Mouse (Mus musculus) ovary, adult 18-20 months (tissue): ENCODE data around the gene Pdgfa.
A peak's percentile ranks its signal among the peaks of the same experiment; 100 is the strongest.

ENCODE experiments used
- DNase-seq: peaks from one replicate; pipeline ENCODE4 v3.0.0; 2022; ENCODE audit warnings: low spot score, mixed read lengths

Gene Pdgfa

DNA sequence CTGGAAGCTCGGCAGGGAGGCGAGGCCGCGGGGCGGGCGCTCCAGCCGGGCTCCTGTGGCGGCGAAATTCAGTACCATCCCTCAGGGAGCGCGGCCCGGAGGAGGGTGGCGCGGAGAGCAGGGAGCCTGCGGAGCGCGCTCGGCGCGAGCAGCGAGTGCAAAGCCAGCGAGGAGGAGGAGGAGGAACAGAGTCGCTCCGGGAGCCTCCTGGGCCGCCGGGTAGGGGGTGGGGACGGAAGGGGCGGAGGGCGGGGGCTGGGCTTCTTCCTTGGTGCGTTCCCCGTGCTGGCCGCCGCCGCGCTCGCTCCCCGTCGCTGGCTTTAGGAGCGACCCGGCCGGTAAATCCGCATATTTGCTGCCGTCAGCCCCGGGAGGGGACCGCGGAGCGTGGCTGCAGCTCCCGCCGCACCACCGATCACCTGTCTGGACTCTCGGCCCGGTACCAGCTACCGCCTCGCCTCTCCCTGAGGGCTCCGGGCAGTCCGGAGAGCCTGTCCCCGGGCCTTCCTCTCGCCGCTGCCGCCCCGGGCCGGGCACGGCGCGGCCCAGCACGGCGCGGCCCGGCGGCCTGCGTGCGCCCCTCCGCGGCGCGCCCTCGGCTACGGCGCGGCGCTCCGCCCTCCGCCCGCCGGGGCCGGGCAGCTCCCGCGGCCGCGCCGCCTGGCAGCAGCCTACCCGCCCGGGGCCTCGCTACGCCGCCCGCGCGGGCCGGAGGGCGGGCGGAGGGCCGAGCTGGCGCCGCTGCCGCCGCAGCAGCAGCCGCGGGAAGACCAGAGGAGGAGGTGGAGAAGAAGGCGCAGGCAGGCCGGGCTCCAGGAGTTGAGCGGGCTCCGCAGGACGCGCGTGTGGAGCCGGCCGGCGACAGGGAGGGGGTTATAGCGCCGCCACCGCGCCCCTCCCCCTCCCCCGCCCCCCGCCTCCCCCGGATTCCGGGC is 2.1 kb downstream of the Pdgfa start:
- DNase-seq, result peak; percentile 76

DNA sequence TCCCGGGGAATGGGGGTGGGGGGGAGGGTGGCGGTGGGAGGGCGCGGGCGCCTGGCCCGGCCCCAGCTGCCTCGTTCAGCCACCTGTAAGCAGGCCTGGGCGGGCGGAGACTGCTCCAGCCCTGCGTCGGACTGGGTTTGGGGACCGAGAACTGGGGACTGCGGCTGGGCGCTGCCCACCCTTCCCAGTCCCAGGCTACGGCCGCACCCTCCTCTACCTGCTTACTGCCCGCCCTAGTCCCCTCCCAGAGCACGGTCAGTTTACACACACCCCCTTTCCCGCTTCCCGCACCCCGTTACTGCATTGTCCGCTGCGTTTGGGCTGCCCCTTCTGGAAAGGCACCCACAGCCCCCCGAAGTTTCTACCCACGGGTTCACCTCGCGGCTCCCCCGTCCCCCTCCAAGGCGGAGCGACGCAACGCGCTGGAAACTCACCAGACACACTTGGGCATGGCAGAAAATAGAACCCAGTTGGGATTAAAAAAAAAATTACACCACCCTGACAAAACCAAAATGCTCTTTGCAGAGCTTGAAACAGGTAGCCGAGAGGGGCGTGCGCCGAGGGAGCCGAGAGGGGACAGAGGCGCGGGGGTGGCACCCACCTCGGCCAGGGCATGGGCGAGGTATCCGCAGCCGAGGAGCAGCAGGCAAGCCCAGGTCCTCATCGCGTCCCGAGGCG is 2.9 kb downstream of the Pdgfa start:
- no peak for DNase-seq

DNA sequence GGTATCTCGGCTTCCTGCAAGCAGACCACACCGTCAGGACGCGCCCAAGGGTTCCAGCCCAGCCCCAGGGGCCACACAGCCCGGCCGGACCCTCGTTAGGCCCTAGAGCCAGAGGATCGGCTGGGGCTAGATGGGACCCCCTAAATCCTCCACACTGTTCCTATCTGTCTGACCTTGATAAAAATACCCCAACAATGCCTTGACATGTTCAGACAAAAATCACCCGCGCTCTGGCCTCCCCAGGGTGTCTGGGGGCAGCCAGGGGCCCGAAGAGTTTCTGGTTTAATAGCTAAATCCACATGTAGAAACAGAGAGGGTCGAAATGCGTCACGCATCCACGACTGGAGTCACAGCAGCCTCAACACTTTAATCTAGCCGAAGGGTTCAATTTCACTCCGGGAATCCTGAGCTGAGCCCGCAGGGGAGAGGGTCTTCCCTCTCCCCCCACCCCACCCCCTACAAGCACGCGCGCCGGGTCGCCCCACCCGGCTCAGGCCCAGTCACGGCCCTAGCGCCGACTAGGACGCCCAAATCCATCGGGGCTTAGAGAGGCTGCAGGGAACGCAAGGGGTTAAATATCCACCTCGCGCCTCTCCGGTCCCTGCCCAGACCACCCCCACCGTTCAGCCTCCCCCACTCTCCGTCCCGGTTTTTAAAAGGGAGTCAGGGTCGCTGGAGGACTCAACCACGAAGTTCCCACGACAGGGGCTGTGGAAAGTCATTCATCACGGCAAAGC is 3.6 kb downstream of the Pdgfa start:
- no peak for DNase-seq

DNA sequence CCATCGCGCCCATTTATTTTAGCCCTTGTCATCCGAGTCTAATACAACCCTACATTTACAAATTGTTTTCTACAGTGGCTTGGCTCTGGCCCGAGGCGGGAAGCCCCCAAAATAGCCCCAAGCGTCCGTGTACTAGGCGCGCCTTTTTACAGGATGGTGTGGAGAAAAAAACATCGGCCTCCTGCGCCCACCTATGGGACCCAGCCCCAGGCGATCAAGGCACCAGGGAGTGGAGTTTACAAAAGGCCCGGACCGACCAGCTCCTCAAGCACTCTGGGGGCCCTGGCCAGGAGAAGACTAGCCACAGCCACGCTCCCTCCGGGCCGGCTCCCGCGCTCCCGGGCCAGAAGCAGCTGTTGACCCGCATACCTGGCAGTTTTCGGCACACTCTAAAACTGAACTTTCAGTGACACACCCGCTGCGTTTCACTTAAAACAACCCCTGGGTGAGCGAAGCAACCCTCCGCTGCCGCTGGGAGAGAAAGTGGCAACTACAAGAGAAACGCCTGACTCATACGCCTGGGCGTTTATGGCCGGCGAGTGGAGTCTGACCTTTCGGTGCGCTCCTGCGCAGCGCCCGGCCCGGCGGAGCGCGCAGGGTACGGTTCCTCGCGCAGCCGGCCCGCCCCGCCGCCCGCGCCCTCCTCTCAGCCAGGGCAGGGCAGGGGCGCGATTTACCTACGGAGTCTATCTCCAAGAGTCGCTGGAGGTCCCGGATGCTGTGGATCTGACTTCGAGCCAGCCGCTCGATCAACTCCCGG is 4.4 kb downstream of the Pdgfa start:
- no peak for DNase-seq

DNA sequence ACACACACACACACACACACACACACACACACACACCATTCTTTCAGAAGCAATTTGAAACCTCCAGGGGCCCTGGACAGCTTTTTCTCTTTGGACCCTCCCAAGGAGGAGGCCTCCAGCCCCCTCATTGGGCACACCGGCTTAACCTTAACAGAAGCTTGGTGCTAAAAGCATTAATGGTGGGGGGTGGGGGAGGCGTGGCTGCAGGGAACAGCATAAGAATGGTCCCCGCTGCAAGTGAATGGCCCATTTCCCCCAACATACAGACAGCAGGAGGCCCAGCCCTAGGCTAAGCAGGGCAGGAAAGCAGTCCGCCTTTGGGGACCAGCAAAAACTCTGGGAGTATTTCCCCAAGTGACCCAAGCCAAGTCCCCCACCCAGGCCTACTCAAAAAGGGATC is 5.4 kb downstream of the Pdgfa start:
- DNase-seq, result no peak

DNA sequence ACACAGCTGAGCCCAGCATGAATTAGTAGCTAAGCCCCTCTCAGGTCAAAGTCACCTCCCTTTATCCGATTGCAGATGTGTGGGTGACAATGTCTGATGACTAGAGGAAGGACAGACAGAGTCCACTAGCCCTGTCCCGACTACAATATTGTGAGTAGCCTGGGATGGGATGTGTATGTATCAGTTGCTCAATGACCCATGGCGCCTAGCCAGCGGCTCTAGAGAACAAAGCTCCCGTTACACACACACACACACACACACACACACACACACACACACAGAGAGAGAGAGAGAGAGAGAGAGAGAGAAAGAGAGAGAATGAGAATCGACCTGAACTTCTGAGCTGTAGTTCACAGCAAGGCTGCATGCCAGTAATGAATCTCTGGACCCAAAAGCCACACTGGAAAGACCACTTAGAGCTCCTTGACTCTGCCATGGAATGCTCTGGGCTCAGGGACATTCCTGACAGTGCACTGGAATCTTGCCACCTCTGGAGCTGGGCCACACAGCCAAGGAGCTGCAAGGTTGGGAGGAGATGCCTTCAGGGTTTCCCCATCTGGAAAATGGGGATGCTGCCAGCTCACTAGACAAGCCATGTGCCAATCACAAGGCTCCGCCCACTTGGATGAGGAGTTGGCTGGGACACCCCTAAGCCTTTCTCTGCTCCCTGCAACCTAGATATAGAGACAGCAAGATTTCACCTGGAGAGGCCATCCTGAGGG is 6.3 kb downstream of the Pdgfa start:
- no peak for DNase-seq

DNA sequence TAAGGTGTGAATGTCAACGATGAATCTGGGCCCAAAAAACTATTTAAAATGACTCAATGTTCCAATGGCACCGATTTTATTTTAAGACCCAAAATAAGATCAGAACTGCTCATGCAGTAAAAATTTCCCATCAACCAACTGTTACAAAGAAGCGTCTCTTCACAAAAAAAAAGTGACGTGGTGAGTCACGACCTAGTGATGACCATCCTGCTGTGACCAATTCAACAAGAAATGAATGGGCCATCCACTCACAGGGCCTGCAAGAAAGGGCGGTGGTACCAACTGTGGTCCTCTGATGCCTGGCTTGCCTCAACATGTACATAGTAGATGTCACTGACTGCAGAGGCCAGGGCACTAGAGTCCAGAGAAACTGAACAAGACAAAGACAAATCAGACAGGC is 7.6 kb downstream of the Pdgfa start:
- no peak for DNase-seq

DNA sequence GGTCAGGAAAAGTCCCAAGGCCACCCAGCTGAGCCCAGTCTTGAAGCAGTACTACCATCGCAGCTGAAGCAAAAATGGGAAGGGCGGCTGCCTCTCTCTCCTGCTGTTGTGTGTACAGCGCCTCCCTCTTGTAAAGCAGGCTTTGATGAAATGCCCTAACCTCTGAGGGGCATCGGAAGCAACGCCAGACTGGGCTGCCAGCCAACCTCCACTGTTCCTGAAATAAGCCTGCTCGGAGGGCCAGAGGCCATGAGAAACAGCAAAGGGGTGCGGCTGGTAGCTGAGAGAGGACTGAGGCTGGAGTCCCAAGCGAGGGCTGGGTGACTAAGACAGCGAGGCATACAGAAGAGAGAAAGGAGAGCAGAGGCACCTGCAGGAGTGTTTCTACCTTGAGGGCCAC is 8.4 kb downstream of the Pdgfa start:
- DNase-seq, result peak; percentile 49

DNA sequence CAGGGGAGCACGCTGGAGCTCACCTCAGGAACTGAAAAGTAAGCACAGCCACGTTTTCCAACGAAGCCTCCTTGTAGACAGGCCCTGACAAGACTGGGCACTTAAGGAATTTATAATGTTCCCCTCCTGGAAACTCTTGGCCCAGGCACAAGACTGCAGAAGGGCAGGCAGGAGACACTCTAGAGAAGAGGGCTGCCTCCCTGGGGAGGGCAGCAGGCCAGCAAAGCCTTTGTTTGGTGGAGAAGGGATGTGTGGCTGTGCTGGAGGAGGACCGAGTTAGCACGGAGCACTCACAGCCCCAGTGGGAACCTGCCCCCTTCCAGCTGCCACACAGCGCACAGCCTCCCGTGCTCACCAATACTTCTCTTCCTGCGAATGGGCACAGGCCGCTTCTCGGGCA is 9.2 kb downstream of the Pdgfa start:
- DNase-seq, result no peak

DNA sequence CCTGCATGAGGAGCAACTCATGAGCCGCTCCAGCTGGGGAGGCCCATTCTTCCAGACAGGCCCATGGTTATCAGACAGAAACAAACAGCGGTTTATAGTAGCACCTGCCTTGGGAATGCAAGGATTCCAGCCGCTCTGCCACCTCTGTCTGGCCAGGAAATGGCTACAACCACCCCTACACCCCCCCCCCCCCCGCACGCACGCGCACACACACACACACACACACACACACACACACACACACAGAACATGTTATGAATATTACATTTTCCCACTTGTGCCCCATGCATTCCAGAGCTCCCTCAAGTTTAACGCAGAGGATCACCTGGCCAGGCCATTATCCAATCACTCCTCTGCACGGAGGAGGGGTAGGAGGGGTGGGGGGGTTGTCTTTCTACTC is 15.2 kb downstream of the Pdgfa start:
- DNase-seq, result no peak

DNA sequence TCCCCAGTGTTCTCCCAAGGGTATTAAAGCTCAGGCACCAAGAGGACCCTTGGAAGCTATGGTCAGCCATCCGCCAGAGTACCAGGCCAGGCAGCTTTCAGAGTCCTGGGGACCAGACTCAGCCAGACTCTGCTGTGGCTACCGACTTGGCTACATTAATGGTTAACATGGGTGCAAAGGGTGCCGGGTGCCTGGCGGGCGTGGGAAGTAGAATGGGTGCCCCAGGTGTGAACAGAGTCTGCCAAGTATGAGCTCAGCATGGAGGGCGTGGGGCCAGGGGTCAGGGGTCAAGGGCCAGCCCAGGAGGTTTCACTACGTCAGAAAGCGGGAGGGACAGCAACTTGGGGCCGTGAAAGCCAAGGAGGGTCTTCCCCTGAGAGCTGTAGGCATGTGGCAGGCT is 16.6 kb downstream of the Pdgfa start:
- DNase-seq, result no peak

DNA sequence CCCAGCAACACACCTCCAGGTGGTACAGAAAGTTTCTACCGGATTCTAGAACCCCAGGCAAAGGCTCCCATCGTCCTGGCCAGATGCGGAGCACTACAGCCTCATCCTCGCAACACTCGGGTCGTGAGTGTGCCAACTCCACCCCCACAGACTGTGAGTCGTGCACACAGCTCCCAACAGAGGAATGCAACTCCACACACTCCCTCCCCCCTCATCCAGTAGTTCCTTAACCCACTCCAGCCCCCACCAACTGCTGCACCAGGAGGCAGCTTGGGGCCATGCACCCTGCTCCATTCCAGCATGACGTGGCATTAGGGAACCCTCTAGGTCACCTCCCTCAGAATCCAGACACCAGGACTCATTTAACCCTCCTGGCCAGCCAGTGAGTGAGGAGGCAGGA is 17.3 kb downstream of the Pdgfa start:
- DNase-seq, result no peak

DNA sequence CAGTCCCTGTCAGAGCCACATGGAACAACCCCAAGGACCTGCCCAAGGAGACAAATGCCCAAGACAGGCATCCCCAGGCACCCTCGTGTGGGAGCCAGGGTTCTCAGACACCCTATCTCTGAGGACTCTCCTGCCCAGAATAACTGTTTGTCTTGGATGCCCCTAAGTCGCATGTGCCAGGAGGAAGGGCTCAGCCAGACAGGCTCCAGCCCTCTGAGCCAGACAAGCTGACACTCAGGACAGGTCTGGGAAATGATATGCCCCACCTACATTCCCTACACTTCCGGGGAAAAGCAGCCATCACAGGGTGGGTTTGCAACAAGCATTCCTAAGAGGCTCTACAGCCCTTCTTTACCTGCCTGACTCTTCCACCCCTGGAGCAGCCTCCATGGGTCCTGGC is 19.4 kb downstream of the Pdgfa start:
- DNase-seq, result no peak

DNA sequence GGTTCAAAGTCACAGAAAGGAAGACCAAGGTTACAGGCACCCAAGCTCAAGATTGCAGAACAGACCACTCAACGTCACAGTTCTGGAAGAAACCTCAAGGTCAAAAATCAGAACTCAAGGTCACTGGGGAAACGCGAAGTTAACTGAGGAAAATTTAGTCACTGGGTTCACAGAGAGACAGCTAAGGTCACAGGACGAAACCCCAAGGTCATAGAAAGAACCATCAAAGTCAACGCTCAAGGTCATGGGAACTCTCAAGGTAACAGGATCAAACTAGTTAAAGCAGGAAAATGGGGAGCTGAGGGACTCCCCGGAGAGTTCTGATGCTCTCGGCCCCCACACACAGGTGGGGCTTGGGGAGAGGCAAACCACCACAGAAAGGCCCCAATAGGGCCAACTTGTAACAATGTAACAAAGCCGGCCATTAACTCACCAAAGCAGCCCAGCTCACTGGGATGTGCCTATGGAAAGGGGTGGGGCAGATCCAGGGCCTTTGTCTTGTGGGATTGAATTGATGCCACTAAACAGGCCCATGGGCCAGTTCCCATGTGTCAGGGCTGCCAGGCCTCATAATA is 22.2 kb downstream of the Pdgfa start:
- DNase-seq, result no peak

DNA sequence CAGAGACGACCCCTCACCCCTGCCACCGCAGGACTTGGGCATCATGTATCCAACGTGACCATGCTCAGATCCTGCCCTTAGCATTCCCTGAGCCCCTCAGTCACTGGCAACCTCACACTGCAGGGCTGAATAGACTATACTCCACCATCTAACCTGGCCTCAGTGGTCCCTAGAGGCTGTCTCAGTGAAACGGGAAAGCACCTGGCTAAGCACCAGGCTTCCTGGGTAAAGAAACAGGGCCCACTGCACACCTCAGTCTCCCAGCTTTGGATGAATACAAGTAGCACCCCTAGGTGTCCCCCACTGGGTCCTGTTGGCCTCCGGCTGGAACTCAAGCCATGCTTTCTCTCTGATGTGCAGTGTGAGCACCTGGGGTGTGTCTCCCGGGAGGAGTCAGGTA is 23.7 kb downstream of the Pdgfa start:
- DNase-seq, result no peak

DNA sequence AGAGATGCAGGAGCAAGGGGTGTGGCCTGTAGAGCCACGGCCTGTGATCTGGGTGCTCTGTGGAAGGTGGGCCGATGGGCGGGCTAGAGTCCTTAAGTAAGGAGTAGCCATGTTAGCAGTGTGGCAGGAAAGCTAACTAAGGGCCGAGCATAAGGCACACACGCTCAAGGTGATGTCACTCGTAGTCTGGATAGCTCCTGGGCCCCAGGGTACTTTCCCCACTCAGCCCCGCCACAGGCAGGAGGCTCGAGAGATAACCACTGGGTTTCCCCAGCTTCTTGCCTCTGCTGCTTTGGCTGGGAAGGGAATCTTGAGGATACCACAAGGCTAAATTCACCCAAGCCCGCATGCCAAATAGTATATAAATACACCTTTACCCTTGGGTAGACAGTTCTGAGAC is 25.8 kb downstream of the Pdgfa start:
- no peak for DNase-seq

DNA sequence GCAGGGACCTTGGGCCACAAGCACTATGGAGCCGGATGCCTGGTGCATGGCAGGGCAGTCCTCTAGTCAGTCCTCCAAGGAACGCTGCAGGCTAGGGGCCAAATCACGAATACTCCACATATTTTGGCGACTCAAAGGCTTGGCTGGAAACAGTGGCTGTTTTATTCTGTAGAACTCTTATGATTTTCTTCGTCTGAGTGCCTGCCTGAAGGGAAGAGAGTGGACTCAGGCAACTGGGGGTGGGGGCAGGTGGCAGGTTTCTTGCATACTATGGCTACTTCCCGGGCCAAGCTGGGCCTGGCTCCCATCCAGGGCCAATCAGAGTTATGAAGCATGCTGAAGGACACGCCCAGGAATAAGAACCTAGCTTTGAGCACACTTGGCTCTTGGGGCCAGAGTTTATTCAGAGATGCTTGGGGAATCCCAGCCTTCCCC is 27.1 kb downstream of the Pdgfa start:
- no peak for DNase-seq

DNA sequence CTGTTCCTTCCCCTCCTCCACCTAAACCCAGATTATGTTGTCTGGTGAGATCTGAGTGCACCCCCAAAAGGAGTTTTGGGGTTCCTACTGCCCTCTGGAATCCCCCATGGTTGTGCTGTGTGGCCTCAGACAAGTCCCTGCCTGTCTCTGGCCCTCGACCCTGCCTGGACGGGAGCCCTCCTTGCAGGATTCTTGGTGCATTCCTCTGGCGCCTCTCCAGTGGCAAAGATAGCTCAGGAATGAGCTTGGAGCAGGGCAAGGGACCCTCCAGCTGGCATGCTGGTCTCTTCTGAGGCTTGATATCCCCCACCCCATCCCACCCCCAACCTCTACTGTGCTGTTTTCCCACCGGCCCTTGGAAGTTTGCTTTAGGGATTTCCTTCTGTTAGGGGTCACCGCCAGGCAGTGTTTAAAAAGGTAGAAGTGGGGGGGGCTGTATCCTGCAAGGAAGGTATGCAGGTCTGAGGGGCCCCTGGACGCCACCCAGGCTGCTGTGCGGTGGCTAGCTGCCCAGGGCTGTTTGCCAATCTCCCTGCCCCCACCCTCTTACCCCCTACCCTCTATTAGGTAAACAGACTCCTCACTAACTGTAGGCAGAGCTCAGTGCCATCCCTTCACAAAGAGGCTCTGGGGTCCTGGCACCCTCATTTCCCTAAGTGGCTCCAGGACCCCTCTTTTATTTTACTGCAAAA is 31.0 kb downstream of the Pdgfa start:
- DNase-seq, result no peak

DNA sequence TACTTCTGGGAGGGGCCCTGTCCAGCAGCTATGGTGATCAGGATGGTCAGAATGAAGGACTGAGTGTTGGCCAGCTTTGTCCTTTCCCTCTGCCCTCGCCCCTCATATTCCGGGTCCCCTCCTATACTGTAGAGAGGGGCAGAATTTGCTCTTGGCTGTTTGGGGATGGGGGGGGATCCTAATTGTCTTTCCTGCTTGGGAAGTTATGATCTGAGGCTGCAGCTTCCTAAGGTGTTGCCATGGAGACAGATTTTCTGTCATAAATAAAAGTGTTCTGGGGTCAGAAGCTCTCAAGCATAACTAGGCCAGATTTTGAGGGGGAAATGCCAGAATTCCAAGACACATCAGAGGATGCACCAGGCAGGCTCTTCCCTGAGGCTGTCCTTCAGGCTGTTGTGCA is 31.6 kb downstream of the Pdgfa start:
- DNase-seq, result no peak

DNA sequence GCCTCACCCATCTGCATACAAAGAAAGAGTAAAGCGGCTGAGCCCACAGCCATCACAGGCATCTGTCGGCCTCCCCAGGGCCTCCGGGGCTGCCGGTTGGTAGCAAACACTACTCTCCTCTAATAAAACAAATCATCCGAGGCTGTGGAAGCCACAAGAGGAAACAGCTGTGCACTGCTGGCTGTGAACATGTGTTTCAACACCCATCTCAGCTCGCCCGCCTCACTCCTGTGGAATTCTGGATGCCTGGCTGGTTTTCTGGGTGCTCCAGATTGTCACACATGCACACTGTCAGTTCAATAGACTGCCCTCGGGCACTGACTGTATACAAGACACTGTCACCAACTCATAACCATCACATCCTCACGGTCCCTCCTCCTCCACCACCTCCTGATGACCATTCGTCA is 40.7 kb downstream of the Pdgfa start:
- DNase-seq, result no peak
